In the genomic region with DNA sequence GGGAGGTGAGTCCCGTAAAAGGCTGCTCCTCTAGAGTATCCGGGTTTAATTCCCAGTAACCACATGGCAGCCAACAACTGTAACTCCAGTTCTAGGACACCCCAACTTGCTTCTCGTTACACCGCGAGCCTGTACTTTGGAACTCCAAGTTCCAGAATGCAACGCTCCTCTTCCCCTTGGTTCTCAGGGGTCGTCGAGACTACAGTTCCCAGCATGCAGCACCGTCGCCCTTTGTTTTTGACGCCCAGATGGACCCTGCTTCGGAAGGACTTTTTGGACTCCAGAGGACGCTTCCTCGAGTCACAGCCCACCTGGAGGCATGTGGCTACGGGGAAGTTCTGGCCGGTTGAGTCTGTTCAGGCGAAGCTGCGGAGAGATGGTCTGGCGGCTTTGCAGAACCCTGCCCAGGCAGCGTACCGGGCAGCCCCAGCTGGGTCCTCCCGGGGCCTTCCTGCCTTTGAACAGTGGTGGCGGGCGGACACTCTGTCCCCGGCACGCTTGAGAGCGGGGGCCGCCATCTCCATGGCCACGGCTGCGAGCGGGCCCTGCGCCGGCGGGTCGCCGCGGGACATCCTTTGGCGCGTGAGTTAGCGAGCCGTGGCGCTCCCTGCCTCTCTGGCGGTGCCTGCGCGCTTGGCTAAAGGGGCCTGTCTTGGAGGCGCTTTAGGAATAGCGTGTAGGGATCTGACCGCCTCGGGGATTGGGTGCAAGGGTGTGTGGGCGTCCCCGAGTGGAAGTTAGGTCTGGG, we compare ENCODE assay signal across 1 mouse cellular context.
TF ChIP-seq lines count a peak whose summit lies in the region.

A gene (plus strand): TSS at position 218 of the 748 bp plus-strand sequence.

TF ChIP-seq in CH12.LX, 34 proteins besides CTCF, POLR2A, EP300 and RAD21 (continued from another document):
- TF ChIP-seq BHLHE40 (IDR thresholded peaks at IDR 0.05; ENCODE audit: low read depth, low read length) (peak; percentile 65), SIN3A (IDR thresholded peaks at IDR 0.05; ENCODE audit: low read length) (peak; percentile 53), JUN (IDR thresholded peaks at IDR 0.05; ENCODE audit: insufficient read depth, low read depth, low read length) (no peak), USF1 (IDR thresholded peaks at IDR 0.05; ENCODE audit: low read depth, low read length) (no peak), IRF4 (IDR thresholded peaks at IDR 0.05; ENCODE audit: low read depth, low read length) (peak; percentile 27), TBP (conservative IDR thresholded peaks at IDR 0.05; ENCODE audit: low read depth, low read length) (peak; percentile 57; the same call in 1 of the 2 replicates), USF2 (conservative IDR thresholded peaks at IDR 0.05; ENCODE audit: low read depth, low read length) (no peak), MEF2A (IDR thresholded peaks at IDR 0.05; ENCODE audit: borderline replicate concordance, low read depth, low read length) (peak; percentile 29; the same call in 1 of the 2 replicates), ZKSCAN1 (IDR thresholded peaks at IDR 0.05; ENCODE audit: borderline replicate concordance, low read depth, low read length) (no peak), JUND (conservative IDR thresholded peaks at IDR 0.05; ENCODE audit: low read depth, low read length) (no peak), POLR2AphosphoS2 (IDR thresholded peaks at IDR 0.05; ENCODE audit: low read depth, low read length) (0 out of 2 replicates have a peak, but pooled peaks have one; percentile 42), SMC3 (IDR thresholded peaks at IDR 0.05; ENCODE audit: low read depth, low read length) (no peak), MAFK (IDR thresholded peaks at IDR 0.05; ENCODE audit: insufficient replicate concordance, low read length) (no peak), ZNF384 (IDR thresholded peaks at IDR 0.05; ENCODE audit: low read depth, low read length) (no peak), KAT2A (IDR thresholded peaks at IDR 0.05; ENCODE audit: insufficient replicate concordance, low read length) (peak; percentile 98), E2F4 (IDR thresholded peaks at IDR 0.05; ENCODE audit: insufficient replicate concordance, low read depth, low read length) (no peak), RCOR1 (conservative IDR thresholded peaks at IDR 0.05; ENCODE audit: low read depth, low read length) (no peak), MYC (IDR thresholded peaks at IDR 0.05; ENCODE audit: low read depth, low read length) (peak; percentile 90), PAX5 (IDR thresholded peaks at IDR 0.05; ENCODE audit: low read length) (no peak), CHD1 (IDR thresholded peaks at IDR 0.05; ENCODE audit: low read depth, low read length) (no peak), UBTF (IDR thresholded peaks at IDR 0.05; ENCODE audit: low read depth, low read length) (no peak), MXI1 (IDR thresholded peaks at IDR 0.05; ENCODE audit: low read depth, low read length) (peak; percentile 87), NELFE (IDR thresholded peaks at IDR 0.05; ENCODE audit: low read depth, low read length) (peak; percentile 84), HCFC1 (IDR thresholded peaks at IDR 0.05; ENCODE audit: low read depth, low read length) (peak; percentile 98), MAZ (IDR thresholded peaks at IDR 0.05; ENCODE audit: low read depth, low read length) (no peak; the same call in 1 of the 2 replicates), GABPA (IDR thresholded peaks at IDR 0.05; ENCODE audit: insufficient replicate concordance, low read depth, low read length) (peak; percentile 50; the same call in 1 of the 2 replicates), ETS1 (conservative IDR thresholded peaks at IDR 0.05; ENCODE audit: low read depth, low read length) (0 out of 2 replicates have a peak, but pooled peaks have one; percentile 7), ZC3H11A (IDR thresholded peaks at IDR 0.05; ENCODE audit: low read depth, low read length) (no peak), MAX (IDR thresholded peaks at IDR 0.05; ENCODE audit: low read length) (peak; percentile 99), ZMIZ1 (IDR thresholded peaks at IDR 0.05; ENCODE audit: low read depth, low read length) (peak; percentile 15; the same call in 1 of the 2 replicates), ELF1 (IDR thresholded peaks at IDR 0.05; ENCODE audit: low read depth, low read length) (peak; percentile 70)
